Mouse (Mus musculus): Measurements from ENCODE around the gene Slc35f3. TPM values are rescaled to one million over a fixed set of nuclear protein-coding genes. Genes with fewer than 3 reads are reported as not detected.

Slc35f3 gene
- polyA plus RNA-seq, 1 experiment from 2014 or later: 1.7 TPM

GRCm38 (mm10) chr8:126424163-126424562 lies 125.8 kb downstream of the Slc35f3 start:
- Histone ChIP-seq H3K4me1 (peaks cover 23% of the 10 kb centered on the region), H3K27me3 (replicated peaks) (no peaks in the 10 kb centered on the region), H3K4me3 (no peak overlapping the region), H3K9ac (no peak overlapping the region), H3K36me3 (replicated peaks) (peaks cover 27% of the 10 kb centered on the region), H3K4me2 (no peak overlapping the region), H3K9me3 (no peaks in the 10 kb centered on the region), H3K27ac (no peak overlapping the region)
- WGBS: 86% methylated on average over 4 of the region's 4 CpGs
- ATAC-seq (replicated peaks): no peak

- no peak overlapping the region for H3K27ac ChIP-seq
- WGBS: 82% methylated on average over 1 of the region's 1 CpGs
- H3K36me3 ChIP-seq (replicated peaks): peaks cover 31% of the 10 kb centered on the region
- no peak overlapping the region for H3K4me2 ChIP-seq
- no peak for ATAC-seq (replicated peaks)
- peaks cover 23% of the 10 kb centered on the region for H3K4me1 ChIP-seq
- no peaks in the 10 kb centered on the region for H3K9me3 ChIP-seq
- H3K9ac ChIP-seq: no peak overlapping the region
- H3K4me3 ChIP-seq: no peak overlapping the region
- no peaks in the 10 kb centered on the region for H3K27me3 ChIP-seq (replicated peaks)
Measured at GRCm38 (mm10) chr8:126424946-126425345, 126.6 kb downstream of the Slc35f3 start.

- no peak overlapping the region for H3K27ac ChIP-seq
- no peak for ATAC-seq (replicated peaks)
- H3K27me3 ChIP-seq (replicated peaks): no peaks in the 10 kb centered on the region
- no peaks in the 10 kb centered on the region for H3K9me3 ChIP-seq
- no peak overlapping the region for H3K4me2 ChIP-seq
- H3K4me1 ChIP-seq: no peaks in the 10 kb centered on the region
- no peak overlapping the region for H3K9ac ChIP-seq
- H3K4me3 ChIP-seq: no peak overlapping the region
- 95% methylated on average over 5 of the region's 5 CpGs for WGBS
- peaks cover 42% of the 10 kb centered on the region for H3K36me3 ChIP-seq (replicated peaks)
Measured at GRCm38 (mm10) chr8:126429635-126430034, 131.3 kb downstream of the Slc35f3 start.

GRCm38 (mm10) chr8:126433827-126434226 lies 135.5 kb downstream of the Slc35f3 start:
- H3K27ac ChIP-seq: no peak overlapping the region
- peaks cover 18% of the 10 kb centered on the region; the same call in 1 of the 2 replicates for H3K36me3 ChIP-seq (replicated peaks)
- no peaks in the 10 kb centered on the region for H3K4me1 ChIP-seq
- no peak overlapping the region for H3K4me2 ChIP-seq
- H3K9me3 ChIP-seq: no peaks in the 10 kb centered on the region
- no peak overlapping the region for H3K4me3 ChIP-seq
- no peak for ATAC-seq (replicated peaks)
- H3K27me3 ChIP-seq (replicated peaks): no peaks in the 10 kb centered on the region
- WGBS: 85% methylated on average over 7 of the region's 7 CpGs
- no peak overlapping the region for H3K9ac ChIP-seq

GRCm38 (mm10) chr8:126438937-126439336 lies 140.6 kb downstream of the Slc35f3 start:
- peaks cover 9% of the 10 kb centered on the region; the same call in 1 of the 2 replicates for H3K36me3 ChIP-seq (replicated peaks)

More at GRCm38 (mm10) chr8:126438937-126439336, 140.6 kb downstream of the Slc35f3 start:
- Histone ChIP-seq H3K27me3 (replicated peaks) (no peaks in the 10 kb centered on the region), H3K4me2 (no peak overlapping the region), H3K4me1 (no peaks in the 10 kb centered on the region), H3K9me3 (no peaks in the 10 kb centered on the region), H3K4me3 (no peak overlapping the region), H3K27ac (no peak overlapping the region), H3K9ac (no peak overlapping the region)
- 60% methylated on average over 2 of the region's 2 CpGs for WGBS
- no peak for ATAC-seq (replicated peaks)

Other genes starting within 250 kb of the Slc35f3 start
- 32.5 and 38.9 TPM in 2 replicates for gene Coa6, start 124.0 kb downstream of the Slc35f3 start, polyA plus RNA-seq (2015; fragmentation: Nextera tagmentation; extraction: Ambion mirVana)
- 1.5 and 1.8 TPM in 2 replicates for gene Tarbp1, start 176.5 kb downstream of the Slc35f3 start, polyA plus RNA-seq (2015; fragmentation: Nextera tagmentation; extraction: Ambion mirVana)